Mouse (Mus musculus) limb, embryonic 11.5 days (tissue): ENCODE results near the gene Afp. TPM values are rescaled to one million over a fixed set of nuclear protein-coding genes. Genes with fewer than 3 reads are reported as not detected.

Experiments used
- ATAC-seq: fragments of 200-750 bp; cut with Nextera tagmentation; 2 replicates; pipeline ENCODE4 v1.8.0; 2017; ENCODE audit warnings: low read depth; ENCODE audit not compliant: insufficient number of reproducible peaks, low FRiP score, low TSS enrichment
- DNase-seq: peaks from one replicate; pipeline ENCODE4 v3.0.0-alpha.2; 2015; ENCODE audit warnings: low spot score
- H3K27ac ChIP-seq: fragments of 300-500 bp; sonication (generic); replicated peaks from 2 replicates; pipeline ENCODE4 v1.5.1; 2014; ENCODE audit warnings: low read depth, mild to moderate bottlenecking, low read length
- H3K27me3 ChIP-seq: fragments of 300-500 bp; sonication (generic); 2 replicates; pipeline ENCODE4 v1.6.1; 2014; ENCODE audit warnings: mild to moderate bottlenecking, low read length, mixed read lengths; ENCODE audit not compliant: control insufficient read depth, insufficient read depth
- H3K36me3 ChIP-seq: fragments of 300-500 bp; sonication (generic); 2 replicates; pipeline ENCODE4 v1.6.1; 2014; ENCODE audit warnings: mild to moderate bottlenecking, low read length, moderate library complexity, mixed read lengths; ENCODE audit not compliant: control insufficient read depth, insufficient read depth
- H3K4me1 ChIP-seq: fragments of 300-500 bp; sonication (generic); 2 replicates; pipeline ENCODE4 v1.6.1; 2014; ENCODE audit warnings: low read length, mixed read lengths; ENCODE audit not compliant: control insufficient read depth, insufficient read depth
- H3K4me2 ChIP-seq: fragments of 300-500 bp; sonication (generic); 2 replicates; pipeline ENCODE4 v1.6.1; 2014; ENCODE audit warnings: low read depth, mild to moderate bottlenecking, moderate library complexity; ENCODE audit not compliant: severe bottlenecking
- H3K4me3 ChIP-seq: fragments of 300-500 bp; sonication (generic); 2 replicates; pipeline ENCODE4 v1.5.1; 2014; ENCODE audit warnings: low read depth, low read length
- H3K9ac ChIP-seq: fragments of 300-500 bp; sonication (generic); 2 replicates; pipeline ENCODE4 v1.6.1; 2014; ENCODE audit warnings: mild to moderate bottlenecking, low read length
- H3K9me3 ChIP-seq: fragments of 300-500 bp; sonication (generic); 2 replicates; pipeline ENCODE4 v1.6.1; 2016; ENCODE audit warnings: low read length; ENCODE audit not compliant: control insufficient read depth
- WGBS: fragments of 180-500 bp; shearing (Covaris S2); extraction: QIAGEN DNeasy Blood & Tissue Kit; methylation state at CpG from one replicate; pipeline ENCODE4 v1.1.7; 2014; 5-methylcytosine and 5-hydroxymethylcytosine counted together
- polyA plus RNA-seq: library from polyadenylated mRNA; unstranded; fragments of >200 nt; fragmentation: Nextera tagmentation; extraction: Ambion mirVana; gene quantifications from 2 replicates; pipeline ENCODE4 v1.2.1, GENCODE M21; 2014

Afp gene
- polyA plus RNA-seq = 2.9 and 6.1 TPM in 2 replicates

DNA sequence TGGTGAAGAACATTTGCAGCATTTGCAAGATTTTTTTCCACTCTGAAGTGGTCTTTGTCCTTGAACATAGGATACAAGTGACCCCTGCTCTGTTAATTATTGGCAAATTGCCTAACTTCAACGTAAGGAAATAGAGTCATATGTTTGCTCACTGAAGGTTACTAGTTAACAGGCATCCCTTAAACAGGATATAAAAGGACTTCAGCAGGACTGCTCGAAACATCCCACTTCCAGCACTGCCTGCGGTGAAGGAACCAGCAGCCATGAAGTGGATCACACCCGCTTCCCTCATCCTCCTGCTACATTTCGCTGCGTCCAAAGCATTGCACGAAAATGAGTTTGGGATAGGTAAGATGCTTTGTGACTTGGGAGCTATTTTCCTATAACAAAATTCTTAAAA lies at the start of gene Afp:
Gene Afp (plus strand): TSS at position 220 of the 400 bp plus-strand sequence.
- WGBS = 90% methylated on average over 7 of the region's 7 CpGs
- no peak within 1 kb of the TSS for H3K4me2 ChIP-seq
- H3K4me1 ChIP-seq = no peaks in the 10 kb centered on the region
- no peak for DNase-seq
- H3K9ac ChIP-seq = no peak within 1 kb of the TSS
- no peaks in the 10 kb centered on the region for H3K27me3 ChIP-seq
- no peaks in the 10 kb centered on the region for H3K9me3 ChIP-seq
- H3K27ac ChIP-seq = no peak within 1 kb of the TSS
- H3K36me3 ChIP-seq = no peaks in the 10 kb centered on the region
- no peak within 1 kb of the TSS for H3K4me3 ChIP-seq
- ATAC-seq = no peak

GRCm38 (mm10) chr5:90447577-90447976 lies 43.0 kb upstream of the Afp start:
- 95% methylated on average over 3 of the region's 3 CpGs for WGBS
- H3K4me1 ChIP-seq = no peaks in the 10 kb centered on the region

GRCm38 (mm10) chr5:90449961-90450360 lies 40.6 kb upstream of the Afp start:
- H3K27ac ChIP-seq = no peak overlapping the region
- H3K27me3 ChIP-seq = no peaks in the 10 kb centered on the region
- no peak for ATAC-seq
- no peak overlapping the region for H3K4me3 ChIP-seq
- no peak overlapping the region for H3K4me2 ChIP-seq
- H3K9ac ChIP-seq = no peak overlapping the region
- no peak for DNase-seq
- no peaks in the 10 kb centered on the region for H3K4me1 ChIP-seq
- 87% methylated on average over 5 of the region's 5 CpGs for WGBS
- no peaks in the 10 kb centered on the region for H3K36me3 ChIP-seq
- H3K9me3 ChIP-seq = no peaks in the 10 kb centered on the region

More at GRCm38 (mm10) chr5:90447577-90447976, 43.0 kb upstream of the Afp start:
- H3K27me3 ChIP-seq = no peaks in the 10 kb centered on the region
- no peak overlapping the region for H3K27ac ChIP-seq
- H3K9ac ChIP-seq = no peak overlapping the region
- no peaks in the 10 kb centered on the region for H3K9me3 ChIP-seq
- H3K4me2 ChIP-seq = no peak overlapping the region
- H3K36me3 ChIP-seq = no peaks in the 10 kb centered on the region
- H3K4me3 ChIP-seq = no peak overlapping the region
- DNase-seq = no peak
- no peak for ATAC-seq

DNA sequence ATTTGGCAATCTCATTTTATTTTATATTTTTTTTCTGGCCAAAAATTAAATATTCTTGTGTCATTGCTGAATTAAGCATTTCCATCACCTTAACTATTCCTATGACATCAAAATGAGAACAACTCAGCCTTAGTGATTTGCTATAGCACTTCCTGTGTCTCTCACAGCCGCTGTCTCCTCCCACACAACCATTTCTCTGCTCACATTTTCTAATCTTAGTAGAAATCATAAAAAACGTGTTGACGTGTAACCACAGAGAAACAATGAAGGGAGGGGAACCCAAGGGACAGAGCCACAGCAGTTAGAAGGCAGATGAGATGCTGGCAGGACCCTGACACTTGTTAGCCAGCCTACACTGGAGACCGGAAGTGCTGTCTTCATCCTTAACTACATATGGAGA lies 37.8 kb upstream of the Afp start:
- no peak overlapping the region for H3K4me3 ChIP-seq
- H3K9me3 ChIP-seq = no peaks in the 10 kb centered on the region
- no peak overlapping the region for H3K4me2 ChIP-seq
- no peak overlapping the region for H3K27ac ChIP-seq
- H3K9ac ChIP-seq = no peak overlapping the region
- no peak for ATAC-seq
- WGBS = 77% methylated on average over 4 of the region's 4 CpGs
- H3K36me3 ChIP-seq = no peaks in the 10 kb centered on the region
- DNase-seq = no peak
- no peaks in the 10 kb centered on the region for H3K27me3 ChIP-seq
- no peaks in the 10 kb centered on the region for H3K4me1 ChIP-seq

DNA sequence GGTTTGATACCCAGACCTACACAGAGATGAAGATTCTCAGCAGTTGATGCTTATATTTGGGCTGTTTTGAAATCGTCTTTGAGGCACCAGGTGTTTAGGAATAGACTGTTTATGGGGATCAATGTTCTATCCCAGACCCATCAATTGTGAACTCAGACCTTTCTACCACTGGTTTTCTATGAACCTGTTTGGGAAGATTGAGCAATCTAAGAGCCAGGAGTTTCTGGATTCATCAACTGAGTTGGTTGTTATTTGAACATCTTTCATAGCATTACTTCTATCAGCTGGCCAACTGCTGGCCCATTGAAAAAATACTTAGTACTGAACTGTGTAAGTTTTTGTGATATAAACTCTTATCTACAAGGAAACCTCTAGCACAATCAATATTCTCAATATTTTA lies 33.3 kb upstream of the Afp start:
- H3K4me1 ChIP-seq = no peaks in the 10 kb centered on the region
- no peaks in the 10 kb centered on the region for H3K9me3 ChIP-seq
- 83% methylated on average over 1 of the region's 1 CpGs for WGBS
- no peak overlapping the region for H3K4me2 ChIP-seq
- DNase-seq = no peak
- H3K36me3 ChIP-seq = no peaks in the 10 kb centered on the region
- H3K27ac ChIP-seq = no peak overlapping the region
- no peak overlapping the region for H3K4me3 ChIP-seq
- no peak overlapping the region for H3K9ac ChIP-seq
- ATAC-seq = no peak
- H3K27me3 ChIP-seq = no peaks in the 10 kb centered on the region

DNA sequence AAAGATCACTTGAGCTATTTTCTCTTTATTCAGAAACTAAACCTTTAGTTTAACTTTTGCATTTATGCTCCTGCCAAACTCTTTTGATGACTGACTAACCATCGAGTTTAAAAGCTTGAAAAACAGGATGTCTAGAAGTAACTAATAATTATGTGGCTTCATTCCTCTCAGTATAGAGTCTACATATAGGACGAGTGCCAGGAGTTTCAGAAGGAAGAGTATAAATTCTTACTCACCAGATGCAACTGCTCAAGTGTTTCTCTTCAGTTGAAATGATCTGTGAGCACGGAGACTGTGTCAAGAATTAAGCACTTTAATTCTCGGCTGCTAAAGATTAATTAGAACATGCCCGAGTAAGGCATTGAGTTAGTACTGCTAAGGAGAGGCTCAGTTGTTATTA lies 31.8 kb upstream of the Afp start:
- Histone ChIP-seq H3K27ac (no peak overlapping the region), H3K27me3 (no peaks in the 10 kb centered on the region), H3K4me2 (no peak overlapping the region), H3K9ac (no peak overlapping the region), H3K4me3 (no peak overlapping the region), H3K4me1 (no peaks in the 10 kb centered on the region), H3K36me3 (no peaks in the 10 kb centered on the region), H3K9me3 (no peaks in the 10 kb centered on the region)
- no peak for DNase-seq
- WGBS = 67% methylated on average over 5 of the region's 5 CpGs
- ATAC-seq = no peak

- H3K9ac ChIP-seq = no peak within 1 kb of the TSS
- no peak for ATAC-seq
- no peaks in the 10 kb centered on the region for H3K27me3 ChIP-seq
- DNase-seq = no peak
- no peaks in the 10 kb centered on the region for H3K36me3 ChIP-seq
- no peak within 1 kb of the TSS for H3K27ac ChIP-seq
- H3K4me2 ChIP-seq = no peak within 1 kb of the TSS
- H3K9me3 ChIP-seq = no peaks in the 10 kb centered on the region
- no peak within 1 kb of the TSS for H3K4me3 ChIP-seq
- H3K4me1 ChIP-seq = no peaks in the 10 kb centered on the region
- 85% methylated on average over 8 of the region's 8 CpGs for WGBS
Measured at GRCm38 (mm10) chr5:90460619-90461018, 29.9 kb upstream of the Afp start, which contains the start of gene Alb. TSS of gene Alb (plus strand) at chr5:90460897.

GRCm38 (mm10) chr5:90466806-90467205 lies 23.7 kb upstream of the Afp start:
- H3K4me1 ChIP-seq = no peaks in the 10 kb centered on the region
- no peak overlapping the region for H3K4me2 ChIP-seq
- no peak overlapping the region for H3K27ac ChIP-seq
- ATAC-seq (no peak), DNase-seq (no peak)
- H3K27me3 ChIP-seq = no peaks in the 10 kb centered on the region
- H3K36me3 ChIP-seq = no peaks in the 10 kb centered on the region
- no peak overlapping the region for H3K9ac ChIP-seq
- H3K9me3 ChIP-seq = no peaks in the 10 kb centered on the region
- H3K4me3 ChIP-seq = no peak overlapping the region
- 64% methylated on average over 4 of the region's 4 CpGs for WGBS

DNA sequence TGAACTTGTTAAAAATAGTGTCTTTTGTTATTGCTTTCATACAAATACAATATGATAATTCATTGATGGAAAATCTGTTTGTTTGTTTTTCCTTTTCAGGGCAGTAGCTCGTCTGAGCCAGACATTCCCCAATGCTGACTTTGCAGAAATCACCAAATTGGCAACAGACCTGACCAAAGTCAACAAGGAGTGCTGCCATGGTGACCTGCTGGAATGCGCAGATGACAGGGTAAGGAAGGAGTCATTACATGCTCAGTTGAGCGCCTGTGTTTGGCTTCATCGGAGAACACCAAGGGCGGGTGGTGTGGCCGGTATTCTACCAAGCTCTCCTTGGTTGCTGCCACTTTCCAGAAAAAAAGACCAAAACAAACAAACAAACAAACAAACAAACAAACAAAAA lies 23.3 kb upstream of the Afp start:
- Histone ChIP-seq H3K9me3 (no peaks in the 10 kb centered on the region), H3K4me1 (no peaks in the 10 kb centered on the region), H3K9ac (no peak overlapping the region), H3K36me3 (no peaks in the 10 kb centered on the region), H3K4me2 (no peak overlapping the region), H3K4me3 (no peak overlapping the region), H3K27me3 (no peaks in the 10 kb centered on the region), H3K27ac (no peak overlapping the region)
- DNase-seq = peak; percentile 61
- WGBS = 42% methylated on average over 6 of the region's 6 CpGs
- ATAC-seq = peak; percentile 68; the same call in 1 of the 2 replicates
